Mouse (Mus musculus) retina, postnatal 1 day (tissue): ENCODE measurements around the gene Dcxr.
"Not testable (repeated sequence)": the region's sequence is repeated elsewhere in the genome, so short reads cannot be mapped to it uniquely, and the experiment has no call there.

Experiments used
- DNase-seq: peaks from one replicate; pipeline ENCODE4 v3.0.0-alpha.2; 2012

Gene Dcxr

GRCm38 (mm10) chr11:120706120-120706519, 21.0 kb downstream of the Dcxr start:
- no peak for DNase-seq

GRCm38 (mm10) chr11:120704486-120705325, 22.4 kb downstream of the Dcxr start:
- peak; percentile 90 for DNase-seq

- no peak for DNase-seq
Measured at GRCm38 (mm10) chr11:120703696-120704454, 23.2 kb downstream of the Dcxr start.

GRCm38 (mm10) chr11:120697741-120698140, 29.3 kb downstream of the Dcxr start:
- DNase-seq, result peak; percentile 71

GRCm38 (mm10) chr11:120696568-120696967, 30.5 kb downstream of the Dcxr start:
- no peak for DNase-seq

GRCm38 (mm10) chr11:120695641-120696040, 31.4 kb downstream of the Dcxr start:
- no peak for DNase-seq

GRCm38 (mm10) chr11:120695184-120695583, 31.9 kb downstream of the Dcxr start:
- DNase-seq, result no peak

- no peak for DNase-seq
Measured at GRCm38 (mm10) chr11:120693461-120693860, 33.6 kb downstream of the Dcxr start.

- no peak for DNase-seq
Measured at GRCm38 (mm10) chr11:120692471-120693011, 34.5 kb downstream of the Dcxr start.

- no peak for DNase-seq
Measured at GRCm38 (mm10) chr11:120689365-120689764, 37.7 kb downstream of the Dcxr start.

- DNase-seq, result no peak
Measured at GRCm38 (mm10) chr11:120686650-120687272, 40.3 kb downstream of the Dcxr start.

GRCm38 (mm10) chr11:120684660-120685059, 42.4 kb downstream of the Dcxr start:
- no peak for DNase-seq

- no peak for DNase-seq
Measured at GRCm38 (mm10) chr11:120684086-120684485, 43.0 kb downstream of the Dcxr start.

GRCm38 (mm10) chr11:120683536-120683935, 43.5 kb downstream of the Dcxr start:
- DNase-seq, result no peak

GRCm38 (mm10) chr11:120682683-120683082, 44.4 kb downstream of the Dcxr start:
- DNase-seq, result no peak

- peak; percentile 32 for DNase-seq
Measured at GRCm38 (mm10) chr11:120679909-120680308, 47.2 kb downstream of the Dcxr start.

GRCm38 (mm10) chr11:120676951-120677350, 50.1 kb downstream of the Dcxr start:
- DNase-seq, result no peak

- not testable (repeated sequence) for DNase-seq
Measured at GRCm38 (mm10) chr11:120675875-120676274, 51.2 kb downstream of the Dcxr start.
